Mouse (Mus musculus): ENCODE measurements around the gene Ppif.

DNA sequence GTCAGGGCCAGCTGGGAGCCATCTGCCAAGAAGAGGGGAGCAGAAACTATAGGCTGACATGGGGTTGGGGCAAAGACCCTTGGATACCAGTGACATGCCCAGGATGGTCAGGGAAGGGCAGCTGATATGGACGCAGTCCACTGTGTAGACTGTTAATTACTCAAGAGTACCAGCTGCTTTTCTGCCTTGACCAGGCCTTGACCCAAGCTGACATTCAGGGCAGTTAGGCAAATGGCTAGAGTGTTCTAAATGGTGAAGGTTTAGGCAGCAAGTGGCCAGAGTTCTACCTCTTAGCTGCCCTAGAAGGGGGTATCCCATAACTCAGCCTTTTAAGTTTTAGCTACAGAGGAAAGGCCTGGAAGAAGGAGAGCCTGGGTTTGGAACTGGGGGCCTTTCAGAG, 22.6 kb downstream of the Ppif start:
- TF ChIP-seq CTCF (IDR thresholded peaks at IDR 0.05; ENCODE audit: borderline replicate concordance, insufficient read depth, low read length) (no peak), POLR2A (IDR thresholded peaks at IDR 0.05; ENCODE audit: low read depth, low read length) (no peak)
